Mouse (Mus musculus) liver, embryonic 18 days (tissue): ENCODE results near the gene Gm10153. TPM values are rescaled to one million over a fixed set of nuclear protein-coding genes. Genes with fewer than 3 reads are reported as not detected.

Source experiments
- polyA plus RNA-seq: library from polyadenylated mRNA; depleted of rRNA; stranded (reverse); fragments of >200 nt; gene quantifications from 2 replicates; pipeline ENCODE4 v1.2.3, GENCODE M21; 2012; rRNA removed

Gene Gm10153
- not detected in 2 replicates for polyA plus RNA-seq

DNA sequence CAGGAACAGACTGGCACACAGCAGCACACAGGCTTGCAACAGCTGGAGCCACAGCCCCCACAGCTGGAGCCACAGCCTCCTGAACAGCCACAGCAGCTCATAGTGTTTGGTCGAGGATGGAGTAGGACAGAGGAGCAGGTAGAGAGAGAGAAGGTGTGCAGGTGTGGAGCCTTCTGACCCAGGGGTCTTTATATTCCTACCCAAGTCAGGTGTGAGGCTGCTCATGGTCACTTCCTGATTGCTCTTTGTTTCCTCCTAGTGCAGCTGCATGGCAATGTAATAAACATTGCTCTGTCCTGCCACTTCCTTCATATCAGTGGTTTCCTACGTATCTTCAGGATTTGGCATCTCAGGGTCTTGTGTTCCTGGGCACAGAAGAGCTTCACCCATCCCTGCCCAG, at the start of gene Gm10153:
Gm10153 (minus strand) TSS at position 101 of the 400 bp plus-strand sequence.

DNA sequence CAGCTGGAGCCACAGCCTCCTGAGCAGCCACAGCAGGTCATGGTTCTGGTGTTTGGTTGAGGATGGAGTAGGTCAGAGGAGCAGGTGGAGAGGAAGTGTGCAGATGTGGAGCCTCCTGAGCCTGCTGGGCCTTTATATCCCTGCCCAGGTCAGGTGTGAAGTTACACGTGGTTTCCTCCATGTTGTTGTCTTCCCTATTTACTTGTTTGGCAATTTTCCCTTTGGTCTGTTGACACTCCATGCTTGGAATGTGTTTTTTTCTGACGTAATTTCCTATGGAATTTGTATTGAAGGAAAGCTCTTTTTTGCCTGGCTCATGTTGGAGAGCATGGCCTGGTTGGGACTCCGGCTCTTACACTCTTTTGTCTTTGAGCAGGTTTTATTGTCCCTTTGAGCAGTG, 39.7 kb upstream of the Gm10153 start, which contains the start of gene Krtap5-5:
Krtap5-5 (minus strand) TSS at position 101 of the 400 bp plus-strand sequence.

DNA sequence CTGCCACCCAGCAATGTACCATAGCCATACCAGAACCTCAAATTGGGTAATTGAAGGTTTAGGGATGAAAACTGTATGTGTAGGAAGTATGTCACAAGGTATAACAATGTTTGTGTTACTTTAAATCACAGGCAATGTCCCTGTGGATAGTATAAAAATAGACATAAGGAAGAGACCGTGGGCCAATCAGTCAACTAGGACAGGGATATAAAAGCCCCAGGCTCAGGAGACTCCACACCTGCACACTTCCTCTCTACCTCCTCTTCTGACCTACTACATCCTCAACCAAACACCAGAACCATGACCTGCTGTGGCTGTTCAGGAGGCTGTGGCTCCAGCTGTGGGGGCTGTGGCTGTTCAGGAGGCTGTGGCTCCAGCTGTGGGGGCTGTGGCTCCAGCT, 21.4 kb upstream of the Gm10153 start, which contains the start of gene Gm7579:
Gm7579 (plus strand) TSS at position 301 of the 400 bp plus-strand sequence.

GRCm38 (mm10) chr7:142201064-142201463, 10.9 kb upstream of the Gm10153 start, which contains the start of gene Krtap5-3:
TSS of gene Krtap5-3 (plus strand) at chr7:142201364.

DNA sequence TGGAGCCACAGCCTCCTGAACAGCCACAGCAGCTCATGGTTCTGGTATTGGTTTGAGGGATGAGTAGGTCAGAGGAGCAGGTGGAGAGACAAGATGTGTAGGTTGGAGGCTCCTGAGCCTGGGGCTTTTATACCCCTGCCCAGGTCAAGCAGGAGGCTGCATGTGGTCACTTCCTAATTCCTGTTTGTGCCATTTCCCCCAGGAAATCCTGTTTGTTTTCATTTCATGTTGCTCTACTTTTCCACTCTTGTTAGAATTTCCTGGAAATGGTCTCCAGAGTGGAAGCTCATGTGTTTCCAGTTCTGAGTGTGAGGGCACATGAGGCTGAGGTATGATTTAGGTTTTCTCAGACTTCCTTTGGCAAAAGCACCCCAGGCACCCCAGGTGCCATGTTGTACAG, 14.3 kb downstream of the Gm10153 start, which contains the start of gene Krtap5-2:
Krtap5-2 (minus strand) TSS at position 101 of the 400 bp plus-strand sequence.

GRCm38 (mm10) chr7:142165639-142166038, 24.6 kb downstream of the Gm10153 start, which contains the start of gene Gm4553:
TSS of gene Gm4553 (minus strand) at chr7:142165739.

GRCm38 (mm10) chr7:142157013-142157412, 33.2 kb downstream of the Gm10153 start, which contains the start of gene Gm29735:
TSS of gene Gm29735 (minus strand) at chr7:142157113.

DNA sequence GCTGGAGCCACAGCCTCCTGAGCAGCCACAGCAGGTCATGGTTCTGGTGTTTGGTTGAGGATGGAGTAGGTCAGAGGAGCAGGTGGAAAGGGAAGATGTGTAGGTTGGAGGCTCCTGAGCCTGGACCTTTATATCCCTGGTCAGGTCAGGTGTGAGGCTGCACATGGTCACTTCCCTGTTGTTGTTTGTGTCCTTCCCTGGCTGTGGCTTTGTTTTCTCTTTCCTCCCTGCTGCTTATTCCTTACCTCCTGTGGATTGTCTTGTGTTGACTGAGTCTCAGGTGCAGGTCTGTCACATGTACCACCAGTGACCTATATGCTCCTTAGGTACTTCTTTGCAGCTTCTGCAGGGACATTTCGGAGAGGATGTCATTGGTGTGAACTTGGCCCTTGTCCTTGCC, 45.7 kb downstream of the Gm10153 start, which contains the start of gene Gm45337:
Gm45337 (minus strand) TSS at position 101 of the 400 bp plus-strand sequence.

Other genes with a start within 250 kb of the Gm10153 start
- not detected in 2 replicates for gene Brsk2, start 240.6 kb downstream of the Gm10153 start, polyA plus RNA-seq
- 26.5 and 26.9 TPM in 2 replicates for gene Mob2, start 129.3 kb downstream of the Gm10153 start, polyA plus RNA-seq
- 1.4 TPM in 2 replicates for gene Dusp8, start 94.5 kb downstream of the Gm10153 start, polyA plus RNA-seq
- gene Gm45618, start 69.7 kb downstream of the Gm10153 start, polyA plus RNA-seq: not detected in 2 replicates
- gene Gm39115, start 54.4 kb downstream of the Gm10153 start, polyA plus RNA-seq: not detected in 2 replicates
- gene Gm45337, start 45.8 kb downstream of the Gm10153 start, polyA plus RNA-seq: not detected in 2 replicates
- not detected in 2 replicates for gene Gm29735, start 33.3 kb downstream of the Gm10153 start, polyA plus RNA-seq
- not detected in 2 replicates for gene Gm4553, start 24.6 kb downstream of the Gm10153 start, polyA plus RNA-seq
- gene Krtap5-2, start 14.4 kb downstream of the Gm10153 start, polyA plus RNA-seq: not detected in 2 replicates
- not detected in 2 replicates for gene Krtap5-3, start 11.0 kb upstream of the Gm10153 start, polyA plus RNA-seq
- gene Gm7579, start 21.5 kb upstream of the Gm10153 start, polyA plus RNA-seq: not detected in 2 replicates
- gene Krtap5-5, start 39.6 kb upstream of the Gm10153 start, polyA plus RNA-seq: not detected in 2 replicates
- gene Gm40460, start 50.7 kb upstream of the Gm10153 start, polyA plus RNA-seq: not detected in 2 replicates
- gene Gm2431, start 68.0 kb upstream of the Gm10153 start, polyA plus RNA-seq: not detected in 2 replicates
- not detected in 2 replicates for gene Gm4559, start 84.0 kb upstream of the Gm10153 start, polyA plus RNA-seq
- gene Krtap5-1, start 106.7 kb upstream of the Gm10153 start, polyA plus RNA-seq: not detected in 2 replicates
- not detected in 2 replicates for gene Krtap5-4, start 113.2 kb upstream of the Gm10153 start, polyA plus RNA-seq
- gene Ifitm10, start 183.4 kb upstream of the Gm10153 start, polyA plus RNA-seq: 1.9 and 2.0 TPM in 2 replicates
- 0.48 and 0.60 TPM in 2 replicates for gene Gm49369, start 192.3 kb upstream of the Gm10153 start, polyA plus RNA-seq
- gene Ctsd, start 197.6 kb upstream of the Gm10153 start, polyA plus RNA-seq: 286 and 330 TPM in 2 replicates
- 0.16 and 0.24 TPM in 2 replicates for gene Syt8, start 244.5 kb upstream of the Gm10153 start, polyA plus RNA-seq